Mouse (Mus musculus): ENCODE measurements around the gene Cpn1.

DNA sequence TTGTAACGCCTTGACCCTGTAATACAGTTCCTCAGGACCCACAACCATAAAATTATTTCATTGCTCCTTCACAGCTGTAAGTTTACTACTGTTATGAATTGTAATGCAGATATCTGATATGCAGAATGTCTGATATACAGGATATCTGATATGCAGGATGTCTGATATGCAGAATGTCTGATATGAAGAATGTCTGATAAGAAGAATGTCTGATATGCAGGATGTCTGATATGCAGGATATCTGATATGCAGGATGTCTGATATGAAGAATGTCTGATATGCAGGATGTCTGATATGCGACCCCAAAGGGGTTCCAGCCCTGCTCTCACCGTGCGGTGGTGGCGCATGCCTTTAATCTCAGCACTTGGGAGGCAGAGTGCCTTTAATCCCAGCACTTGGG is 4.4 kb downstream of the Cpn1 start:
- TF ChIP-seq POLR2A (IDR thresholded peaks at IDR 0.05; ENCODE audit: borderline replicate concordance, control insufficient read depth, low read depth, low read length) (no peak), CTCF (IDR thresholded peaks at IDR 0.05; ENCODE audit: control insufficient read depth, insufficient read depth, low read length) (no peak)
